Mouse (Mus musculus) spleen, adult 2 months (tissue): ENCODE measurements at regions not wholly inside any gene's neighbourhood (a gene's known extent, or its start where the extent isn't known, plus 50 kb on each side); places are given as distances from the start of the nearest gene placed in this dataset.

Experiments used
- CTCF ChIP-seq: fragments of 200-500 bp; IDR thresholded peaks from 2 replicates; pipeline ENCODE4 v1.5.1; 2011; ENCODE audit warnings: mild to moderate bottlenecking, inconsistent platforms; ENCODE audit not compliant: insufficient read depth, insufficient read length, insufficient replicate concordance; ENCODE audit errors: extremely low read depth
- POLR2A ChIP-seq: fragments of 200-500 bp; IDR thresholded peaks from 2 replicates; pipeline ENCODE4 v1.6.1; 2011; ENCODE audit warnings: low read depth, low read length, inconsistent platforms

GRCm38 (mm10) chr5:64700030-64700429, 103.2 kb upstream of the Klf3 start:
- TF ChIP-seq CTCF: no peak
- TF ChIP-seq POLR2A: no peak
